Mouse (Mus musculus) embryonic fibroblast, embryonic 13.5 days (primary cell): ENCODE data around the gene Sugp1.

Experiments used
- CTCF ChIP-seq: IDR thresholded peaks from 2 replicates; pipeline ENCODE4 v1.5.1; 2011; ENCODE audit warnings: mild to moderate bottlenecking, control low read depth, low read length, moderate library complexity, borderline replicate concordance; ENCODE audit not compliant: insufficient read depth
- POLR2A ChIP-seq: IDR thresholded peaks from 2 replicates; pipeline ENCODE4 v1.6.1; 2011; ENCODE audit warnings: low read depth, mild to moderate bottlenecking, control low read depth, low read length, moderate library complexity

GRCm38 (mm10) chr8:70118726-70119700 lies 76.4 kb downstream of the Sugp1 start:
- TF ChIP-seq POLR2A (no peak), CTCF (no peak)
